In the genomic region with DNA sequence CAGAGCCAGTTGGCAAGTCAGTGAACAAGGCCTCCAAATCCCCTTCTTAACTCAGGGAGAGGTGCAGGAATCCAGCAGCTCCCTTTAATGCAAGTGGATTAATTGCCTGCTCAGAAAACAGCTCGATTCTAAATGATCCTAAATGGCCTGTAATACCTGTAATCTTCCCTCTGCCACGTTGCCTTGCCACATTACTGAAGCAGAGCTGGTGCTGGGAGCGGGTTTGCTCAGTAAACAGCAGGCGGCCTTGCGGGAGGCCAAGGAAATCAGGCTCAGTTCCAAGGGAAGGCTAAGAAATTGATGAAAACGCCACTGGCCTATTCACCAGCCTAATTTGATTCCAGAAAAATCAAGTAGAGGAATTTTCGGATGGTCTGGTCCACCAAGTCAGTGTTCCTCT, we compare ENCODE assay signal across 19 mouse cellular contexts.
A peak's percentile ranks its signal among the peaks of the same experiment; 100 is the strongest.
DNase-seq lines count a peak whose midpoint lies in the region; ATAC-seq and TF ChIP-seq lines count a peak whose summit lies in the region.
"Had no signal": no experiment of that assay in that cellular context is flagged by ENCODE, and none has a peak within 500 bp of the region (broad histone marks: within the 10 kb centered on the region; RNA-seq: fewer than 3 reads in every experiment).

No protein-coding gene starts in this region.

- ATAC-seq in hindbrain, embryonic 15.5 days (ENCODE audit: low FRiP score, low read depth) = no peak
- ATAC-seq in hindbrain, embryonic 16.5 days = no peak
- ATAC-seq in cerebellum, adult (ENCODE audit: insufficient number of reproducible peaks, low FRiP score, low TSS enrichment) = peak; percentile 64
- ATAC-seq: inflammation-experienced regulatory T-cells, adult 6 months; liver, postnatal 0 days had no signal

- intact Hi-C loops in left cerebral cortex, adult 2 months (cut with DNase I) = no loop called here

- H3K27ac ChIP-seq in hindbrain, embryonic 15.5 days (replicated peaks) = peak overlapping the region; percentile 42; the same call in 1 of the 2 replicates
- H3K27ac ChIP-seq in hindbrain, embryonic 16.5 days (ENCODE audit: low read depth, low read length) = no peak overlapping the region
- H3K27ac ChIP-seq in left cerebral cortex, adult 2 months = no peak overlapping the region
- H3K27ac ChIP-seq: embryonic facial prominence, embryonic 12.5 days; heart, embryonic 10.5 days; limb, embryonic 15.5 days; stomach, embryonic 15.5 days had no signal

- H3K9ac ChIP-seq in hindbrain, embryonic 15.5 days = no peak overlapping the region
- H3K9ac ChIP-seq in hindbrain, embryonic 16.5 days (ENCODE audit: low read depth, low read length) = no peak overlapping the region
- H3K9ac ChIP-seq: embryonic facial prominence, embryonic 12.5 days; limb, embryonic 15.5 days; liver, postnatal 0 days; stomach, embryonic 15.5 days had no signal

- no peaks in the 10 kb centered on the region for H3K9me3 ChIP-seq in hindbrain, embryonic 15.5 days
- H3K9me3 ChIP-seq in hindbrain, embryonic 16.5 days (ENCODE audit: control insufficient read depth, low read length) = no peaks in the 10 kb centered on the region
- H3K9me3 ChIP-seq: embryonic facial prominence, embryonic 12.5 days; heart, embryonic 10.5 days; limb, embryonic 15.5 days; stomach, embryonic 15.5 days had no signal

- H3K27me3 ChIP-seq in hindbrain, embryonic 15.5 days = no peaks in the 10 kb centered on the region
- H3K27me3 ChIP-seq in hindbrain, embryonic 16.5 days (replicated peaks; ENCODE audit: control insufficient read depth, insufficient read depth, low read length) = no peaks in the 10 kb centered on the region
- H3K27me3 ChIP-seq: embryonic facial prominence, embryonic 12.5 days; limb, embryonic 15.5 days; stomach, embryonic 15.5 days had no signal

- H3K4me1 ChIP-seq in hindbrain, embryonic 15.5 days (replicated peaks) = peaks cover 7% of the 10 kb centered on the region; the same call in 1 of the 2 replicates
- peaks cover 4% of the 10 kb centered on the region; the same call in 1 of the 2 replicates for H3K4me1 ChIP-seq in hindbrain, embryonic 16.5 days (ENCODE audit: control insufficient read depth, insufficient read depth, low read depth, low read length)
- H3K4me1 ChIP-seq: embryonic facial prominence, embryonic 12.5 days; heart, embryonic 10.5 days; limb, embryonic 15.5 days; stomach, embryonic 15.5 days had no signal

- DNase-seq in brain, adult 2 months (ENCODE audit: low read depth, low spot score) = peak; percentile 71
- peak; percentile 68 to 77 for DNase-seq in cerebellum, postnatal 10 days
- no peak for DNase-seq in left cerebral cortex, adult 2 months (ENCODE audit: extremely low spot score in 1 of 2, low spot score in 2 of 2)
- DNase-seq in right cerebral cortex, postnatal 4 days = no peak
- DNase-seq: heart, postnatal 10 days; kidney, adult 8-10 months; kidney, postnatal 25 days; layer of hippocampus, adult 9-11 months; liver, postnatal 0 days; lung, postnatal 14 days; spleen, adult 18-20 months had no signal

- H3K4me2 ChIP-seq in hindbrain, embryonic 15.5 days = no peak overlapping the region
- no peak overlapping the region for H3K4me2 ChIP-seq in hindbrain, embryonic 16.5 days (ENCODE audit: low read length)
- H3K4me2 ChIP-seq: embryonic facial prominence, embryonic 12.5 days; limb, embryonic 15.5 days; stomach, embryonic 15.5 days had no signal

- H3K36me3 ChIP-seq in hindbrain, embryonic 15.5 days = no peaks in the 10 kb centered on the region
- no peaks in the 10 kb centered on the region for H3K36me3 ChIP-seq in hindbrain, embryonic 16.5 days (ENCODE audit: control insufficient read depth, insufficient read depth, low read length)
- H3K36me3 ChIP-seq: embryonic facial prominence, embryonic 12.5 days; heart, embryonic 10.5 days; limb, embryonic 15.5 days; stomach, embryonic 15.5 days had no signal

- no peak overlapping the region for H3K4me3 ChIP-seq in hindbrain, embryonic 15.5 days
- H3K4me3 ChIP-seq in hindbrain, embryonic 16.5 days (ENCODE audit: low read length) = no peak overlapping the region
- H3K4me3 ChIP-seq in left cerebral cortex, adult 2 months = no peak overlapping the region
- H3K4me3 ChIP-seq: embryonic facial prominence, embryonic 12.5 days; heart, embryonic 10.5 days; limb, embryonic 15.5 days; stomach, embryonic 15.5 days had no signal

- TF ChIP-seq CTCF in left cerebral cortex, adult 2 months (IDR thresholded peaks at IDR 0.05) = no peak

- 40% methylated on average over 7 of the region's 7 CpGs for WGBS in hindbrain, embryonic 15.5 days
- WGBS in hindbrain, embryonic 16.5 days = 39% methylated on average over 7 of the region's 7 CpGs

Comparison
In these comparisons a context has a peak if more than half of its experiments do, and no peak if none do; other contexts are left out.
1. DNase-seq: peak in brain, adult 2 months (single experiment) and cerebellum, postnatal 10 days (2 of 2); none in left cerebral cortex, adult 2 months (0 of 2) and right cerebral cortex, postnatal 4 days (single experiment).